28 mouse cellular contexts compared by ENCODE assay signal in the genomic region with DNA sequence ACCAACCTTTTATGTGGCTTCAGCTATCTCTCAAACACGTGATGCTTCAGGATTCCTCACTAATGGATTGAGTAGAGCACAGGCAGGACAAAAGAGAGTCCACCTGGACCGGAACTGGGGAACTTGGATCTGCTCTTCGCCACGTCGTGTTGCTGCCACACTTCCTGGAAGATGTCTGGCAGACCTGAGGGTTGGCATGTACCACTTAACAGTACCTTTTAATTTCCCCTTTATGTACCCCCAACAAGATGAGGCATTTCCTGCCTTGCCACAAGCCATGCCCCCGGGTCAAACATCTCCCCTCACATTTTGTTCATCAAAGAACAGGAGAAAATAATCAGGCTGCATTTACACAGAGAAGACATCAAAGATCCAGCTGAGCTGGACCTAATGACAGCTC.
"Had no signal": no experiment of that assay in that cellular context is flagged by ENCODE, and none has a peak within 500 bp of the region (broad histone marks: within the 10 kb centered on the region; RNA-seq: fewer than 3 reads in every experiment).

No protein-coding gene starts in this region.

- H3K4me3 ChIP-seq: embryonic facial prominence, embryonic 12.5 days; embryonic facial prominence, embryonic 13.5 days; embryonic facial prominence, embryonic 15.5 days; erythroblast, embryonic 14.5 days; forebrain, embryonic 10.5 days; forebrain, embryonic 12.5 days; forebrain, embryonic 13.5 days; forebrain, embryonic 15.5 days; gastrocnemius, adult 2 months had no signal

- DNase-seq: cerebellum, adult 18-20 months; cerebellum, adult 2 months; cerebellum, adult 8-10 months; cerebellum, adult 9-10 months; cerebellum, adult 9-11 months; cerebellum, postnatal 10 days; cerebellum, postnatal 14 days; cerebellum, postnatal 25 days; cerebellum, postnatal 36 days; embryo, embryonic 11 days; forebrain, postnatal 0 days; gastrocnemius, adult 2 months; gastrocnemius, postnatal 10 days; gastrocnemius, postnatal 14 days; gastrocnemius, postnatal 25 days; gastrocnemius, postnatal 36 days; heart, adult 11 months; heart, adult 18-20 months had no signal

- H3K9ac ChIP-seq: embryonic facial prominence, embryonic 12.5 days; embryonic facial prominence, embryonic 13.5 days; embryonic facial prominence, embryonic 15.5 days; forebrain, embryonic 12.5 days; forebrain, embryonic 13.5 days; forebrain, embryonic 15.5 days; forebrain, postnatal 0 days had no signal

- H3K27ac ChIP-seq: embryonic facial prominence, embryonic 12.5 days; embryonic facial prominence, embryonic 13.5 days; embryonic facial prominence, embryonic 15.5 days; forebrain, embryonic 10.5 days; forebrain, embryonic 12.5 days; forebrain, embryonic 13.5 days; forebrain, embryonic 15.5 days; gastrocnemius, adult 2 months had no signal

- H3K27me3 ChIP-seq: embryonic facial prominence, embryonic 12.5 days; embryonic facial prominence, embryonic 13.5 days; embryonic facial prominence, embryonic 15.5 days; forebrain, embryonic 12.5 days; forebrain, embryonic 13.5 days; forebrain, embryonic 15.5 days had no signal

- H3K36me3 ChIP-seq: embryonic facial prominence, embryonic 12.5 days; embryonic facial prominence, embryonic 13.5 days; embryonic facial prominence, embryonic 15.5 days; forebrain, embryonic 10.5 days; forebrain, embryonic 12.5 days; forebrain, embryonic 15.5 days had no signal

- H3K9me3 ChIP-seq: embryonic facial prominence, embryonic 12.5 days; embryonic facial prominence, embryonic 13.5 days; embryonic facial prominence, embryonic 15.5 days; forebrain, embryonic 10.5 days; forebrain, embryonic 12.5 days; forebrain, embryonic 13.5 days; forebrain, embryonic 15.5 days had no signal

- H3K4me1 ChIP-seq: forebrain, embryonic 12.5 days; forebrain, embryonic 13.5 days; forebrain, embryonic 15.5 days had no signal

- ATAC-seq: forebrain, embryonic 13.5 days; forebrain, embryonic 14.5 days; forebrain, embryonic 15.5 days; forebrain, embryonic 16.5 days; forebrain, postnatal 0 days had no signal

- H3K4me2 ChIP-seq: embryonic facial prominence, embryonic 12.5 days; embryonic facial prominence, embryonic 13.5 days; embryonic facial prominence, embryonic 15.5 days; forebrain, embryonic 12.5 days; forebrain, embryonic 13.5 days; forebrain, embryonic 15.5 days had no signal
